Mouse (Mus musculus): ENCODE data around the gene Cpsf6. TPM values are rescaled to one million over a fixed set of nuclear protein-coding genes. Genes with fewer than 3 reads are reported as not detected.

Cpsf6 gene
- polyA plus RNA-seq, 1 experiment: 21.8 TPM

- H3K79me2 ChIP-seq (ENCODE audit: control insufficient read depth, insufficient read depth): peaks cover 49% of the 10 kb centered on the region
- H3K36me3 ChIP-seq (ENCODE audit: control insufficient read depth, insufficient read depth): no peaks in the 10 kb centered on the region
- peak overlapping the region; percentile 78 for H3K4me2 ChIP-seq (ENCODE audit: low read depth)
- peak overlapping the region; percentile 93 for H3ac ChIP-seq (ENCODE audit: control insufficient read depth, insufficient read length)
- H3K27me3 ChIP-seq (ENCODE audit: control insufficient read depth, insufficient read depth, insufficient read length): no peaks in the 10 kb centered on the region
- peak; percentile 98 for TF ChIP-seq POLR2AphosphoS2 (IDR thresholded peaks at IDR 0.05; ENCODE audit: insufficient read length, low read depth)
- TF ChIP-seq TCF3 (IDR thresholded peaks at IDR 0.05; ENCODE audit: insufficient read length, low read depth): peak; percentile 64
- TF ChIP-seq CEBPB (IDR thresholded peaks at IDR 0.05; ENCODE audit: insufficient read depth, poor library complexity, severe bottlenecking): no peak
- TF ChIP-seq MAX (IDR thresholded peaks at IDR 0.05; ENCODE audit: low read depth): no peak
- peak; percentile 99 for TF ChIP-seq POLR2A (IDR thresholded peaks at IDR 0.05; ENCODE audit: insufficient read length, low read depth)
- peak; percentile 7 to 91 (median 83) for TF ChIP-seq MYOG (IDR thresholded peaks at IDR 0.05; ENCODE audit: control insufficient read depth in 1 of 3, insufficient read depth in 1 of 3, insufficient read length in 2 of 3, low read depth in 2 of 3)
- TF ChIP-seq USF1 (IDR thresholded peaks at IDR 0.05; ENCODE audit: low read depth): no peak
- TF ChIP-seq SRF (IDR thresholded peaks at IDR 0.05; ENCODE audit: control insufficient read depth, insufficient read length, low read depth): no peak
- no peak for TF ChIP-seq E2F4 (IDR thresholded peaks at IDR 0.05; ENCODE audit: insufficient read depth)
- TF ChIP-seq REST (IDR thresholded peaks at IDR 0.05; ENCODE audit: insufficient read depth, insufficient read length): no peak
- TF ChIP-seq TCF12 (IDR thresholded peaks at IDR 0.05; ENCODE audit: insufficient read depth, poor library complexity, severe bottlenecking): no peak
- TF ChIP-seq MYOD1 (IDR thresholded peaks at IDR 0.05; ENCODE audit: control insufficient read depth in 1 of 3, insufficient read length in 2 of 3, low read depth in 2 of 3): peak in 2 of 3 experiments; percentile 80 to 91
- peak overlapping the region; percentile 75 for H3K4me3 ChIP-seq
Measured at GRCm38 (mm10) chr10:117376580-117377189, 3.1 kb downstream of the Cpsf6 start.

- Histone ChIP-seq H3K27me3 (ENCODE audit: control insufficient read depth, insufficient read depth, insufficient read length) (no peaks in the 10 kb centered on the region), H3K4me2 (ENCODE audit: low read depth) (peak overlapping the region; percentile 82), H3K36me3 (ENCODE audit: control insufficient read depth, insufficient read depth) (no peaks in the 10 kb centered on the region), H3K4me3 (peak overlapping the region; percentile 75), H3K79me2 (ENCODE audit: control insufficient read depth, insufficient read depth) (peaks cover 55% of the 10 kb centered on the region), H3ac (ENCODE audit: control insufficient read depth, insufficient read length) (peak overlapping the region; percentile 93)
- TF ChIP-seq REST (IDR thresholded peaks at IDR 0.05; ENCODE audit: insufficient read depth, insufficient read length) (no peak), SRF (IDR thresholded peaks at IDR 0.05; ENCODE audit: control insufficient read depth, insufficient read length, low read depth) (no peak), MYOG (IDR thresholded peaks at IDR 0.05; ENCODE audit: control insufficient read depth in 1 of 3, insufficient read depth in 1 of 3, insufficient read length in 2 of 3, low read depth in 2 of 3) (no peak), TCF3 (IDR thresholded peaks at IDR 0.05; ENCODE audit: insufficient read length, low read depth) (no peak)
Measured at GRCm38 (mm10) chr10:117375841-117376579, 3.8 kb downstream of the Cpsf6 start.

- TF ChIP-seq TCF12 (IDR thresholded peaks at IDR 0.05; ENCODE audit: insufficient read depth, poor library complexity, severe bottlenecking) (no peak), TCF3 (IDR thresholded peaks at IDR 0.05; ENCODE audit: insufficient read length, low read depth) (no peak)
Measured at GRCm38 (mm10) chr10:117375163-117375562, 4.7 kb downstream of the Cpsf6 start.

GRCm38 (mm10) chr10:117363106-117363505 lies 16.7 kb downstream of the Cpsf6 start:
- Histone ChIP-seq H3K27me3 (ENCODE audit: control insufficient read depth, insufficient read depth, insufficient read length) (no peaks in the 10 kb centered on the region), H3K36me3 (ENCODE audit: control insufficient read depth, insufficient read depth) (peaks cover 76% of the 10 kb centered on the region), H3K79me2 (ENCODE audit: control insufficient read depth, insufficient read depth) (peaks cover 36% of the 10 kb centered on the region), H3K4me3 (no peak overlapping the region), H3ac (ENCODE audit: control insufficient read depth, insufficient read length) (no peak overlapping the region), H3K4me2 (ENCODE audit: low read depth) (no peak overlapping the region)
- TF ChIP-seq USF1 (IDR thresholded peaks at IDR 0.05; ENCODE audit: low read depth) (peak; percentile 37), TCF12 (IDR thresholded peaks at IDR 0.05; ENCODE audit: insufficient read depth, poor library complexity, severe bottlenecking) (no peak), CEBPB (IDR thresholded peaks at IDR 0.05; ENCODE audit: insufficient read depth, poor library complexity, severe bottlenecking) (no peak)

More at GRCm38 (mm10) chr10:117375163-117375562, 4.7 kb downstream of the Cpsf6 start:
- Histone ChIP-seq H3K4me3 (peak overlapping the region; percentile 75), H3K27me3 (ENCODE audit: control insufficient read depth, insufficient read depth, insufficient read length) (no peaks in the 10 kb centered on the region), H3K79me2 (ENCODE audit: control insufficient read depth, insufficient read depth) (peaks cover 64% of the 10 kb centered on the region), H3K4me2 (ENCODE audit: low read depth) (peak overlapping the region; percentile 82), H3ac (ENCODE audit: control insufficient read depth, insufficient read length) (peak overlapping the region; percentile 93), H3K36me3 (ENCODE audit: control insufficient read depth, insufficient read depth) (no peaks in the 10 kb centered on the region)

GRCm38 (mm10) chr10:117358891-117359290 lies 20.9 kb downstream of the Cpsf6 start:
- H3K4me2 ChIP-seq (ENCODE audit: low read depth): no peak overlapping the region
- TF ChIP-seq MYOG (IDR thresholded peaks at IDR 0.05; ENCODE audit: control insufficient read depth in 1 of 3, insufficient read depth in 1 of 3, insufficient read length in 2 of 3, low read depth in 2 of 3) (no peak), TCF3 (IDR thresholded peaks at IDR 0.05; ENCODE audit: insufficient read length, low read depth) (no peak), E2F4 (IDR thresholded peaks at IDR 0.05; ENCODE audit: insufficient read depth) (no peak), SRF (IDR thresholded peaks at IDR 0.05; ENCODE audit: control insufficient read depth, insufficient read length, low read depth) (no peak), CEBPB (IDR thresholded peaks at IDR 0.05; ENCODE audit: insufficient read depth, poor library complexity, severe bottlenecking) (no peak), REST (IDR thresholded peaks at IDR 0.05; ENCODE audit: insufficient read depth, insufficient read length) (no peak), POLR2AphosphoS2 (IDR thresholded peaks at IDR 0.05; ENCODE audit: insufficient read length, low read depth) (no peak), TCF12 (IDR thresholded peaks at IDR 0.05; ENCODE audit: insufficient read depth, poor library complexity, severe bottlenecking) (no peak), MYOD1 (IDR thresholded peaks at IDR 0.05; ENCODE audit: control insufficient read depth in 1 of 3, insufficient read length in 2 of 3, low read depth in 2 of 3) (no peak), POLR2A (IDR thresholded peaks at IDR 0.05; ENCODE audit: insufficient read length, low read depth) (no peak), MAX (IDR thresholded peaks at IDR 0.05; ENCODE audit: low read depth) (no peak), USF1 (IDR thresholded peaks at IDR 0.05; ENCODE audit: low read depth) (no peak)
- no peak overlapping the region for H3ac ChIP-seq (ENCODE audit: control insufficient read depth, insufficient read length)
- H3K4me3 ChIP-seq: no peak overlapping the region
- peaks cover 5% of the 10 kb centered on the region for H3K79me2 ChIP-seq (ENCODE audit: control insufficient read depth, insufficient read depth)
- H3K36me3 ChIP-seq (ENCODE audit: control insufficient read depth, insufficient read depth): peaks cover 86% of the 10 kb centered on the region
- H3K27me3 ChIP-seq (ENCODE audit: control insufficient read depth, insufficient read depth, insufficient read length): no peaks in the 10 kb centered on the region

Data from myocyte (in vitro differentiated cells).